In genomic region chr7:130314658-130315057, GRCm38 (mm10) we compare ENCODE assay signal across 26 mouse cellular contexts.
"Had no signal": no experiment of that assay in that cellular context is flagged by ENCODE, and none has a peak within 500 bp of the region (broad histone marks: within the 10 kb centered on the region; RNA-seq: fewer than 3 reads in every experiment).

No protein-coding gene starts in this region.

- H3K9ac ChIP-seq: limb, embryonic 12.5 days; limb, embryonic 13.5 days; limb, embryonic 15.5 days; liver, embryonic 12.5 days; liver, embryonic 13.5 days; liver, embryonic 14.5 days; liver, embryonic 15.5 days; liver, postnatal 0 days; lung, embryonic 14.5 days; lung, embryonic 15.5 days; midbrain, embryonic 12.5 days; midbrain, embryonic 13.5 days; midbrain, embryonic 15.5 days; neural tube, embryonic 12.5 days had no signal

- H3K9me3 ChIP-seq: limb, embryonic 10.5 days; limb, embryonic 12.5 days; limb, embryonic 13.5 days; limb, embryonic 15.5 days; liver, embryonic 12.5 days; liver, embryonic 13.5 days; liver, embryonic 15.5 days; lung, embryonic 15.5 days; megakaryocyte, embryonic 14.5 days; midbrain, embryonic 12.5 days; midbrain, embryonic 13.5 days; midbrain, embryonic 15.5 days; neural tube, embryonic 12.5 days had no signal

- H3K4me3 ChIP-seq: left cerebral cortex, adult 2 months; limb, embryonic 10.5 days; limb, embryonic 12.5 days; limb, embryonic 13.5 days; limb, embryonic 15.5 days; liver, embryonic 12.5 days; liver, embryonic 13.5 days; liver, embryonic 15.5 days; lung, embryonic 15.5 days; megakaryocyte, embryonic 14.5 days; midbrain, embryonic 12.5 days; midbrain, embryonic 13.5 days; midbrain, embryonic 15.5 days; myocyte; neural tube, embryonic 12.5 days had no signal

- ATAC-seq: liver, embryonic 12.5 days; liver, postnatal 0 days; midbrain, embryonic 13.5 days; midbrain, embryonic 15.5 days; midbrain, embryonic 16.5 days had no signal

- DNase-seq: layer of hippocampus, postnatal 36 days; left cerebral cortex, postnatal 4 days; liver; liver, embryonic 13.5 days; liver, postnatal 0 days; lung, adult 2 months; lung, embryonic 14.5 days; midbrain, embryonic 14.5 days had no signal

- H3K27ac ChIP-seq: left cerebral cortex, adult 2 months; limb, embryonic 10.5 days; limb, embryonic 12.5 days; limb, embryonic 13.5 days; limb, embryonic 15.5 days; liver, embryonic 12.5 days; liver, embryonic 13.5 days; liver, embryonic 14.5 days; liver, embryonic 15.5 days; lung, embryonic 15.5 days; macrophage; midbrain, embryonic 12.5 days; midbrain, embryonic 13.5 days; midbrain, embryonic 15.5 days; neural tube, embryonic 12.5 days had no signal

- H3K4me1 ChIP-seq: liver, embryonic 12.5 days; liver, embryonic 13.5 days; liver, embryonic 15.5 days; megakaryocyte, embryonic 14.5 days had no signal

- H3K27me3 ChIP-seq: limb, embryonic 12.5 days; limb, embryonic 13.5 days; limb, embryonic 15.5 days; liver, embryonic 12.5 days; liver, embryonic 13.5 days; liver, embryonic 15.5 days; lung, embryonic 15.5 days; megakaryocyte, embryonic 14.5 days; neural tube, embryonic 12.5 days had no signal

- H3K4me2 ChIP-seq: limb, embryonic 12.5 days; limb, embryonic 13.5 days; limb, embryonic 15.5 days; liver, embryonic 11.5 days; liver, embryonic 12.5 days; liver, embryonic 13.5 days; liver, embryonic 15.5 days; lung, embryonic 14.5 days; lung, embryonic 15.5 days; midbrain, embryonic 12.5 days; midbrain, embryonic 13.5 days; midbrain, embryonic 15.5 days; neural tube, embryonic 12.5 days had no signal

- H3K36me3 ChIP-seq: limb, embryonic 10.5 days; limb, embryonic 12.5 days; limb, embryonic 13.5 days; limb, embryonic 15.5 days; liver, embryonic 12.5 days; liver, embryonic 13.5 days; liver, embryonic 15.5 days; lung, embryonic 15.5 days; midbrain, embryonic 12.5 days; midbrain, embryonic 13.5 days; midbrain, embryonic 15.5 days; neural tube, embryonic 12.5 days had no signal
